Mouse (Mus musculus) bone marrow macrophage, adult 2 months (primary cell): ENCODE data around the gene Cpne9.

Experiments used
- CTCF ChIP-seq: IDR thresholded peaks from 2 replicates; pipeline ENCODE4 v1.5.1; 2012; ENCODE audit warnings: low read depth, mild to moderate bottlenecking, low read length, moderate library complexity
- POLR2A ChIP-seq: IDR thresholded peaks from 2 replicates; pipeline ENCODE4 v1.6.1; 2012; ENCODE audit warnings: mild to moderate bottlenecking, low read depth, low read length, borderline replicate concordance

DNA sequence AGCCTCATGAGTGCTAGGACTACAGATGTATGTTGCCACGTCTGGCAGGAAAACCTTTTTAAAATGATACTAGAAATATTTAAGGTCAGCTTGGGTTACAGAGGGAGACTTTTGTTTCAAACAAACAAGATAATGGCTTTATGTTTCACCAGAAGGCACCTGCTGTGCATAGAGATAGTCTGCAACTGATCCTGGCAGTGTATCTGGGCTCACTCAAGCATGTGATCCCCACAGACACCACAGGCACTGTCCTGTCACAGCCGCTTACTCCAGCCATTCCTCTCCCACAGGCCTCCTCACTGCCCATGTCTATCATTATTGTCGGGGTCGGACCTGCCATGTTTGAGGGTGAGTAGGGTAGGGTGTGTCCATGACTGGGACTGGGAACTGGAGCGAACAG lies 19.2 kb downstream of the Cpne9 start:
- TF ChIP-seq CTCF (no peak), POLR2A (no peak)
